Mouse (Mus musculus) spleen, adult 2 months (tissue): ENCODE results near the gene Sgta.

Experiments
- CTCF ChIP-seq: fragments of 200-500 bp; IDR thresholded peaks from 2 replicates; pipeline ENCODE4 v1.5.1; 2011; ENCODE audit warnings: mild to moderate bottlenecking, inconsistent platforms; ENCODE audit not compliant: insufficient read depth, insufficient read length, insufficient replicate concordance; ENCODE audit errors: extremely low read depth
- POLR2A ChIP-seq: fragments of 200-500 bp; IDR thresholded peaks from 2 replicates; pipeline ENCODE4 v1.6.1; 2011; ENCODE audit warnings: low read depth, low read length, inconsistent platforms

GRCm38 (mm10) chr10:81051133-81051532 lies 8.8 kb downstream of the Sgta start:
- TF ChIP-seq POLR2A (no peak), CTCF (no peak)
